Comparison of ENCODE assay signal across 24 mouse cellular contexts in genomic region chr11:64549955-64550354, GRCm38 (mm10).
DNase-seq lines count a peak whose midpoint lies in the region; ATAC-seq lines count a peak whose summit lies in the region.
"Had no signal": no experiment of that assay in that cellular context is flagged by ENCODE, and none has a peak within 500 bp of the region (broad histone marks: within the 10 kb centered on the region; RNA-seq: fewer than 3 reads in every experiment).

No protein-coding gene starts in this region.

- no peak for ATAC-seq in hindbrain, embryonic 12.5 days (ENCODE audit: low FRiP score)
- ATAC-seq in hindbrain, embryonic 16.5 days = no peak
- ATAC-seq in midbrain, embryonic 11.5 days (ENCODE audit: low FRiP score) = no peak
- ATAC-seq in midbrain, embryonic 14.5 days (ENCODE audit: low FRiP score, low TSS enrichment) = no peak
- ATAC-seq: inflammation-experienced regulatory T-cells, adult 6 months had no signal

- no peaks in the 10 kb centered on the region for H3K9me3 ChIP-seq in hindbrain, embryonic 12.5 days (replicated peaks)
- H3K9me3 ChIP-seq in hindbrain, embryonic 16.5 days (ENCODE audit: control insufficient read depth, low read length) = no peaks in the 10 kb centered on the region
- no peaks in the 10 kb centered on the region for H3K9me3 ChIP-seq in midbrain, embryonic 11.5 days (ENCODE audit: control insufficient read depth, low read length)
- H3K9me3 ChIP-seq in midbrain, embryonic 14.5 days (ENCODE audit: control insufficient read depth, low read length) = no peaks in the 10 kb centered on the region
- H3K9me3 ChIP-seq in embryonic facial prominence, embryonic 10.5 days = no peaks in the 10 kb centered on the region
- H3K9me3 ChIP-seq: forebrain, embryonic 10.5 days; G1E; heart, embryonic 12.5 days had no signal

- H3K27ac ChIP-seq in hindbrain, embryonic 12.5 days = 0 out of 2 replicates have a peak overlapping the region, but pooled peaks have one; percentile 23
- no peak overlapping the region for H3K27ac ChIP-seq in hindbrain, embryonic 16.5 days (ENCODE audit: low read depth, low read length)
- H3K27ac ChIP-seq in midbrain, embryonic 11.5 days (ENCODE audit: low read depth, low read length) = no peak overlapping the region
- H3K27ac ChIP-seq in midbrain, embryonic 14.5 days (replicated peaks; ENCODE audit: low read depth, low read length) = no peak overlapping the region
- H3K27ac ChIP-seq in embryonic facial prominence, embryonic 10.5 days (replicated peaks) = peak overlapping the region; percentile 70; the same call in 1 of the 2 replicates
- H3K27ac ChIP-seq: forebrain, embryonic 10.5 days; kidney, postnatal 0 days; macrophage; stomach, postnatal 0 days had no signal

- H3K4me2 ChIP-seq in hindbrain, embryonic 12.5 days (replicated peaks) = no peak overlapping the region
- no peak overlapping the region for H3K4me2 ChIP-seq in hindbrain, embryonic 16.5 days (ENCODE audit: low read length)
- H3K4me2 ChIP-seq in midbrain, embryonic 11.5 days = no peak overlapping the region
- H3K4me2 ChIP-seq in midbrain, embryonic 14.5 days (ENCODE audit: low read length) = no peak overlapping the region
- H3K4me2 ChIP-seq: heart, embryonic 12.5 days had no signal

- no peak overlapping the region for H3K9ac ChIP-seq in hindbrain, embryonic 12.5 days
- H3K9ac ChIP-seq in hindbrain, embryonic 16.5 days (ENCODE audit: low read depth, low read length) = no peak overlapping the region
- H3K9ac ChIP-seq in midbrain, embryonic 11.5 days (ENCODE audit: low read length) = no peak overlapping the region
- no peak overlapping the region for H3K9ac ChIP-seq in midbrain, embryonic 14.5 days (replicated peaks; ENCODE audit: low read length)
- H3K9ac ChIP-seq: heart, embryonic 12.5 days had no signal

- no peaks in the 10 kb centered on the region for H3K36me3 ChIP-seq in hindbrain, embryonic 12.5 days
- no peaks in the 10 kb centered on the region for H3K36me3 ChIP-seq in hindbrain, embryonic 16.5 days (ENCODE audit: control insufficient read depth, insufficient read depth, low read length)
- no peaks in the 10 kb centered on the region for H3K36me3 ChIP-seq in midbrain, embryonic 11.5 days (ENCODE audit: control insufficient read depth, insufficient read depth, low read length)
- H3K36me3 ChIP-seq in midbrain, embryonic 14.5 days (ENCODE audit: control insufficient read depth, insufficient read depth, low read length) = no peaks in the 10 kb centered on the region
- H3K36me3 ChIP-seq in embryonic facial prominence, embryonic 10.5 days (replicated peaks) = no peaks in the 10 kb centered on the region
- H3K36me3 ChIP-seq: forebrain, embryonic 10.5 days; G1E; heart, embryonic 12.5 days had no signal

- WGBS in hindbrain, embryonic 12.5 days = 71% methylated on average over 8 of the region's 8 CpGs
- 77% methylated on average over 8 of the region's 8 CpGs for WGBS in hindbrain, embryonic 16.5 days
- WGBS in midbrain, embryonic 11.5 days = 56% methylated on average over 8 of the region's 8 CpGs
- WGBS in midbrain, embryonic 14.5 days = 38% methylated on average over 8 of the region's 8 CpGs
- 27% methylated on average over 8 of the region's 8 CpGs for WGBS in embryonic facial prominence, embryonic 10.5 days

- H3K4me1 ChIP-seq in hindbrain, embryonic 12.5 days = peaks cover 8% of the 10 kb centered on the region
- no peaks in the 10 kb centered on the region for H3K4me1 ChIP-seq in hindbrain, embryonic 16.5 days (ENCODE audit: control insufficient read depth, insufficient read depth, low read depth, low read length)
- peaks cover 10% of the 10 kb centered on the region for H3K4me1 ChIP-seq in midbrain, embryonic 11.5 days (ENCODE audit: control insufficient read depth, insufficient read depth, low read length)
- peaks cover 6% of the 10 kb centered on the region; the same call in 1 of the 2 replicates for H3K4me1 ChIP-seq in midbrain, embryonic 14.5 days (ENCODE audit: control insufficient read depth, insufficient read depth, low read length)
- peaks cover 24% of the 10 kb centered on the region for H3K4me1 ChIP-seq in embryonic facial prominence, embryonic 10.5 days

- no peaks in the 10 kb centered on the region for H3K27me3 ChIP-seq in hindbrain, embryonic 12.5 days
- no peaks in the 10 kb centered on the region for H3K27me3 ChIP-seq in hindbrain, embryonic 16.5 days (replicated peaks; ENCODE audit: control insufficient read depth, insufficient read depth, low read length)
- H3K27me3 ChIP-seq in midbrain, embryonic 11.5 days (ENCODE audit: control insufficient read depth, insufficient read depth, low read length) = 0 out of 2 replicates have a peak, but pooled peaks cover 3% of the 10 kb centered on the region
- H3K27me3 ChIP-seq in midbrain, embryonic 14.5 days (ENCODE audit: control insufficient read depth, insufficient read depth, low read length) = 0 out of 2 replicates have a peak, but pooled peaks cover 6% of the 10 kb centered on the region
- peaks cover 20% of the 10 kb centered on the region for H3K27me3 ChIP-seq in embryonic facial prominence, embryonic 10.5 days (replicated peaks; ENCODE audit: low read depth, poor library complexity, severe bottlenecking)
- H3K27me3 ChIP-seq: CH12.LX; heart, embryonic 12.5 days had no signal

- H3K4me3 ChIP-seq in hindbrain, embryonic 12.5 days = no peak overlapping the region
- H3K4me3 ChIP-seq in hindbrain, embryonic 16.5 days (ENCODE audit: low read length) = no peak overlapping the region
- H3K4me3 ChIP-seq in midbrain, embryonic 11.5 days (ENCODE audit: low read depth, low read length) = no peak overlapping the region
- no peak overlapping the region for H3K4me3 ChIP-seq in midbrain, embryonic 14.5 days (replicated peaks; ENCODE audit: low read depth, low read length)
- H3K4me3 ChIP-seq in embryonic facial prominence, embryonic 10.5 days = no peak overlapping the region
- H3K4me3 ChIP-seq: forebrain, embryonic 10.5 days; heart, embryonic 12.5 days had no signal

- DNase-seq in midbrain, embryonic 11.5 days (ENCODE audit: low spot score, missing footprints) = peak; percentile 83
- no peak for DNase-seq in midbrain, embryonic 14.5 days
- DNase-seq in embryonic facial prominence, embryonic 10.5 days (ENCODE audit: low spot score) = no peak
- DNase-seq in cerebellum, adult 18-20 months = no peak
- DNase-seq in layer of hippocampus, postnatal 10 days (ENCODE audit: low spot score in 2 of 2) = no peak
- DNase-seq: adrenal gland, adult 2 months; B cell, adult 2 months; cerebellum, adult 8-10 months; cerebellum, postnatal 36 days; gastrocnemius, postnatal 36 days; heart, postnatal 10 days; kidney, adult 18-20 months; right cerebral cortex, postnatal 14 days; thymus, adult 2 months had no signal

Comparison
In these comparisons a context has a peak if more than half of its experiments do, and no peak if none do; other contexts are left out.
1. H3K27ac ChIP-seq: peak in hindbrain, embryonic 12.5 days (single experiment) and embryonic facial prominence, embryonic 10.5 days (single experiment); none in hindbrain, embryonic 16.5 days (single experiment), midbrain, embryonic 11.5 days (single experiment) and midbrain, embryonic 14.5 days (single experiment).